Mouse (Mus musculus) kidney, postnatal 36 days (tissue): ENCODE results near the gene Syt2.

Experiments used
- DNase-seq, 2 experiments: peaks; one replicate each; pipeline ENCODE4 v3.0.0; 2021 to 2022; ENCODE audit warnings: mixed read lengths in 2 of 2

Syt2 gene

GRCm38 (mm10) chr1:134651268-134651850 lies 4.9 kb downstream of the Syt2 start:
- peak; percentile 59 to 62 for DNase-seq

DNA sequence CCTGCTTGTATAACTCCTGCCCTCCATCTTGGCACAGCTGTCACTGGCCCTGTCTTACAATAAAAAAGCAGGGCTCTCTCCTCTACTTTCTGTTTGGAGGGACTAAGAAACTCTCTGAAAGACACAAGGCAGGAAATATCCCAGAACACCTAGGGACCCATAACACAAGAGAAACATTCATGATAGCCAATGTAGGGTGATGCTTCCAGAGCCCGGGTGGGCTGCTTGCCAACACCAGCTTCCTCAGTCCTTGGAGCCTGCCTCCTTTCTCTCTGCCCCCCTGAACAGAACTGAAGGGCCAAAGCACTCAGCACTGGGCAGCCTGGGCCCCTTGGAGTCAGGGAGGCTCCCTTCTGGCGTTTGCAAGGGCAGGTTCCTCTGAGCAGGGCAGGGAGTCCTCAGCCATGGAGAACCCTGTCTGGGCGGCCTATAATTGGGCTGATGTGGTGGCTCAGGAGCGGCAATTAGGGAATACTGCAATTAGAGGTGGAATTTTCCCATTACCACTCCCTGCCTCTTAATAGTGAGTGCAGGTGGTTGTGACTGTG lies 5.4 kb downstream of the Syt2 start:
- DNase-seq, result peak; percentile 9 to 70

GRCm38 (mm10) chr1:134653603-134654257 lies 7.3 kb downstream of the Syt2 start:
- no peak for DNase-seq

- DNase-seq, result no peak
Observed at GRCm38 (mm10) chr1:134658841-134659240, 12.4 kb downstream of the Syt2 start.

DNA sequence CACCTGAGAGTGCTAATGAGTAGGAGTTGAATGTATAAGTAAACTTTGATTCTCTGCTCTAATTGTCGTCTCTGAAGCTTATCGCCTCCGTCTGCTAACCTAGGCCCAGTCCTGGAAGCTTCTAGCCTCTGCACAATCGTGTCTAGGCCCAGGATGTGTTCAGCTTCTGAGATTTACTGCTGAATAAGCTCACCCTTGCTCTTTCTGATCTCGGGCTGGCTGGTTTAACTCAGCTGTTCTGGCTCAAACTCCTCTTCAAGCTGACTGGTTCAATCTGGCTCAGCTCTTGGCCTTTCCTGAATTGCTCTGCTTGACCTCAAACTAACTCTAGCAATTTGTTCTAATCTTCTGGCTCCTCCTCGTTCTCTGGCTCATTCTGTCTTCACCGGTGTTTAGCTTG lies 13.7 kb downstream of the Syt2 start:
- peak in 1 of 2 experiments; percentile 21 for DNase-seq

GRCm38 (mm10) chr1:134671234-134672070 lies 25.0 kb downstream of the Syt2 start:
- DNase-seq, result no peak

DNA sequence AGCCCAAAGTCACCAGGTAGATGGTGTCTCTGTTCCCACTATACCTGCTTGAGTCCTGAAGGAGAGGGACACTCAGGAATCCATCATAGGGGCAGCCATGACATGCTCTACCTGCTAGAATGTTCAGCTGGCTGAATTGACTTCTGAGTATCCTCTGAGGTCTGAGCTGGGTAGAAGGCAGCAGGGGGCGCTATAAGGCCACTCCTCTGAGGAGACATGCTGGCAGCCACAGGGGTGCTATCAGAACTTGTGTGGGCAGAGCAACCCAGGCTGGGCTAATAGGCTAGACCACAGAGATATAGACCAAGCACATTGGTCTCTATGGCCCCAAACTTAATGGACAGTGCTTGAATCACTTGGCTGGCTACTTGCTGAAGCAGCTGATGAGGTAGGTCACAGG lies 27.8 kb downstream of the Syt2 start:
- peak in 1 of 2 experiments; percentile 46 for DNase-seq

GRCm38 (mm10) chr1:134679445-134679844 lies 33.0 kb downstream of the Syt2 start:
- peak in 1 of 2 experiments; percentile 3 for DNase-seq

GRCm38 (mm10) chr1:134680617-134681016 lies 34.1 kb downstream of the Syt2 start:
- no peak for DNase-seq

GRCm38 (mm10) chr1:134682460-134682859 lies 36.0 kb downstream of the Syt2 start:
- no peak for DNase-seq

DNA sequence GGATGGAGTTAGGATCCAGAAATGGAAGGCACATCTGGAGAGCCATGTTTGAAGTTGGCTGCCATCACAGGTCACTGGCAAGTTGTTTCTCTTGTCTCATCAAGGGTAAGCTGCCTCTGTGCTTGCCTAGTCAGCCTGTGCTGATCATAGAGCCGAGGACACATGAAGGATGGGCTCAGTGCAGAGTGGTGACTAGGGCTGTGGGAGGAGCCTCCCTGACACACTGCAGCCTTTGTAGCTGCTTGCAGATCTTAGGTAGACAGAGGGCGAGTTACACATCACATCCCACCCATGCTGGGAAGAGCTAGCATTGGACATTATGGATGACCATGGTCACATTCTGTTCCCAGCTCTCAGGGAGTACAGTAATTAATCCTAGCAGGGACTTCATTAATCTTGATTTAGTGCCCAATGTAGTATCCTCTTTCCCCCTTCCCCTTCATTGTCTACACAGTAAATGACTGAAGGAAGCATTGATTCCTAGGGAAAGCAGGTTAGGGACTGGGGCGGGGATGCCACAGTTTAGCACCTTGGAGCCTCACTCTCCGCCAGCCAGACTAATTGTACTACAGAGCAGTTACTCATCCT lies 40.5 kb downstream of the Syt2 start:
- DNase-seq, result no peak

GRCm38 (mm10) chr1:134696302-134696701 lies 49.8 kb downstream of the Syt2 start:
- no peak for DNase-seq

DNA sequence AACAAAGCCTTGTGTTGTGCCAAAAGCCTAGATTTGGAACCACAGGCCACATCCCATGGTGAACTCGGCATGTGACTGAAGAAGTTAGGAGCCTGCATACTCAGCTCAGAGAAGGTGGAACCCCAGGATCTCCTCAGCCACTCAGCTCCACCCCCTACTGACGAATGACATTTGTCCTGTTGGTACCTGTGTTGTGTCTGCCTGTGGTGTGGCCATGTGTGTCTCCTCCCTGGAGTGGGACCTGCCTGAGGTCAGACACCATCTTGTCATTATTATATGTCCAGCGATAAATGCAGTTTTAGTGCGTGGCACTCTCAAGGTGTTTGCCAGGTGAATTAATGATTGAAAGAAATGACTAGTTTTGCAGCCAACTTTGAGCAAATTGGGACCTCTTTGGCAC lies 50.6 kb downstream of the Syt2 start:
- no peak for DNase-seq

GRCm38 (mm10) chr1:134697522-134698250 lies 51.2 kb downstream of the Syt2 start:
- no peak for DNase-seq

- DNase-seq, result no peak
Observed at GRCm38 (mm10) chr1:134698486-134698885, 52.0 kb downstream of the Syt2 start.

GRCm38 (mm10) chr1:134699390-134699789 lies 52.9 kb downstream of the Syt2 start:
- no peak for DNase-seq

- no peak for DNase-seq
Observed at GRCm38 (mm10) chr1:134700151-134700550, 53.7 kb downstream of the Syt2 start.

DNA sequence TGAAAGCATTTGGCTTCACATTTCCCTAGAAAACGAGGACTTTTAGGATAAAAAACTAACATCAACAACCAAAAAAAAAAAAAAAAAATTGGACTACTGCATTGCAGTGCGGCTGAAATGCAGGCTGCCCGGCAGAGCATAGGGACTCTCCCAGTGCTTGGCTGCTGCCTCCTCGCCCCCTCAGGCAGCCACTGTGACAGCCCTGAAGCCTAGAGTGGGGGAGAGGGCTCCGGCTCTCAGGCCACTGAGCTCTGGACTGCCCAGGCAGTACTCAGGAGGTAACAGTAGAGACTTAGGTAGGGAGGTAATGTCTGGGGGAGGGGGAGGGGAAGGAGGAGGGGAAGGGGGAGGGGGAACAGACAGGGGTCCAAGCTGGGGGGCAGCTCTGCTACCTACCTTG lies 54.2 kb downstream of the Syt2 start:
- no peak for DNase-seq

GRCm38 (mm10) chr1:134701191-134701590 lies 54.7 kb downstream of the Syt2 start:
- no peak for DNase-seq

DNA sequence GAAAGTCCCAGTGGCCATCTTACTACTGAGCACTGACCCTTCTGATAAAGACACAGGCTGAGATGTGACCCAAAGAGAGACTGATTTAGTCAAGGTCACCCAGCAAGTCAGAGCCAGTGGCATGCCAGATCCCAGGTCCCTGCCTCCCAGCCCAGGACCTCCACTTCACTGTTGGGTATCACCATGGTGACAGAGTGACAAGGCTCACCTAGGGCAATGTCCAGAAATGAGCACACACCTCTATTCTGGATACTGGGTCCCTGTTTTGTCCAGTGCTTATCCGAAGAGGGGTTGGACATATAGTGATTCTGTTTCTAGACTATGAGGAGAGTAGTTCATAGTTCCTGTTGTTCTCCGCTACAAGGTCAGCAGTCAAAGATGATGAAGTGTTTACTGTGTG lies 56.8 kb downstream of the Syt2 start:
- DNase-seq, result no peak

- DNase-seq, result peak; percentile 32 to 69
Observed at GRCm38 (mm10) chr1:134704396-134705306, 58.2 kb downstream of the Syt2 start.
